Mouse (Mus musculus) cerebellum, postnatal 14 days (tissue): ENCODE data around the gene Pard6a.
A peak's percentile ranks its signal among the peaks of the same experiment; 100 is the strongest.

ENCODE experiments used
- DNase-seq, 2 experiments: peaks; one replicate each; pipeline ENCODE4 v3.0.0; 2021; ENCODE audit warnings: mixed read lengths in 2 of 2

Pard6a gene

DNA sequence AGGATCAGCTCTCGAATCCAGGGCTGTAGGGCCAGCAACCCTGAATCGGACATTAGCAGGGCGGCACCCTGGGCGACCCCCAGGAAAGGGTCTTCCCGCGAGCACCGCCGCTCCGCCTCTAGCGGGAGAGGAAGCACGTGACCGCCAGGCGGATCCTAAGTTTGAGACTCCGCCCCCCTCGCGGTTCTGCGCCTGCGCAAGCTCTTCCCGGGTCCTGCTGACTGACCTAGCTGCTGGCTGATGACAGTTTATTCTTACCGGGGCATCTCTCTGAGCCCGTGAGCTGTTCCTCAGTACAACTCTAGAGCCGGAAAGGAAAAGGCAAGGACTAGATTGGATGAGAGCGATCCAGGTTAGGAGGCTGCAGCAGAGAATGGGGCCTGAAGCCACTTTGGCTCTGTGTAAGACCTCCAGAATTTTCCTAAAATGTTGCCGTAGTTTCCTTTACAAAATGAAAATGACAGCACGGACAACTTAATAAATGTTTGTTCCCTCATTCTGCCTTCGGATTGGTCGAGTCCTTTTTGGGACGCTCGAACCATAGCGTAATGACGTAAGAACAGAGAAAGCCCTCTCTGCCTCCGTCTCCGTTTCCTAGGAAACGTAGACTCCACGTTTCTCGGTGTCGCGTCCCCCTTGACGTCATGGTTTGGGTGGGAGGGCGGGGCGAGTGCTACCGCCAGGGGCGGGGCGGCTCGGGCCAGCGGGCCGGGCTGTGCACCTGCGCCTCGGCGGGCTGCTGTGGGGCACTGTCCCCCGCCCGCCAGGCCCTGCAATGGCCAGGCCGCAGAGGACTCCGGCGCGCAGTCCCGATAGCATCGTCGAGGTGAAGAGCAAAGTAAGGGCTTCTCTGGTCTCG lies at the start of gene Pard6a, which contains the start of gene Acd:
TSS of gene Pard6a (plus strand) at position 183 of the 859 bp plus-strand sequence.
TSS of gene Acd (minus strand) at position 137 of the 859 bp plus-strand sequence.
- peak; percentile 98 for DNase-seq

- no peak for DNase-seq
Observed at GRCm38 (mm10) chr8:105657641-105658040, 43.3 kb upstream of the Pard6a start.

DNA sequence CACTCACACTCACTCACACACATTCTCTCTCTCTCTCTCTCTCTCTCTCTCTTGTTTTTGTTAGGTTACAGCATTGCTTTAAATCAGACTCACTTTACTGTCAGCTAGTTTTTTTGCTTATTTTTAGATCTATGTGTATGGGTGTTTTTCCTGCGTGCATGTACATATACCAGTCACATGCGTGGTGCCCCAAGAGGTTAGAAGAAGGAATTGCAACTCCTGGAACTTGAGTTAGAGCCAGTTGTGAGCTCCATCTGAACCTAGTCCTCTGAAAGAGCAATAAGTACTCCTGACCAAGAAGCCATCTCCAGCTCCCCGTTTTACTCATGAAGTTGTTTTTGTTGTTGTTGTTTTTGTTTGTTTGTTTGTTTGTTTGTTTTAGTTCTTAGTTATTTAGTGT lies 39.8 kb upstream of the Pard6a start:
- peak; percentile 34 to 44 for DNase-seq

- DNase-seq = no peak
Observed at GRCm38 (mm10) chr8:105677891-105678290, 23.1 kb upstream of the Pard6a start.

GRCm38 (mm10) chr8:105685325-105685724 lies 15.6 kb upstream of the Pard6a start:
- DNase-seq = no peak

GRCm38 (mm10) chr8:105685796-105686308 lies 15.1 kb upstream of the Pard6a start, which contains the start of gene Carmil2:
TSS of gene Carmil2 (plus strand) at chr8:105686274.
- peak in 1 of 2 experiments; percentile 79 for DNase-seq

DNA sequence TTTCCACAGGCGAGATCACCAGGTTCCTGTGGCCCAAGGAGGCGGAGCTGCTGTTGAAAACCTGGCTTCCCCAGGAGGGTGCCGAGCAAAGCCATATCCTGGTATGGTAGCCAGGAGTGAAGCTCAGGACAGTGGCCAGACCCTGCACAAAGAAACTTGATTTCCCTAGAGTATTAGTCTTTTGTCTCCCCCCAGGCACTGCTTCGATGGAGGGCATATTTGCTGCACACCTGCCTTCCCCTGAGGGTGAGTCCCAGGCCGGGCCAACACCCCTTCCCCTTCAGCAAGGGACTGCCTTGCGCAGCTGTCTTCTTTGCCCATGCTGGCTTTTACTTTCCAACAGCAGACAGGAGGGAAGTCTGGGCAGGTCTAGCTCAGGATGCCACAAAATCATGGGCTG lies 14.4 kb upstream of the Pard6a start:
- no peak for DNase-seq

GRCm38 (mm10) chr8:105687512-105687911 lies 13.4 kb upstream of the Pard6a start:
- no peak for DNase-seq

GRCm38 (mm10) chr8:105688242-105688752 lies 12.7 kb upstream of the Pard6a start:
- DNase-seq = no peak

- no peak for DNase-seq
Observed at GRCm38 (mm10) chr8:105689256-105689982, 11.5 kb upstream of the Pard6a start.

DNA sequence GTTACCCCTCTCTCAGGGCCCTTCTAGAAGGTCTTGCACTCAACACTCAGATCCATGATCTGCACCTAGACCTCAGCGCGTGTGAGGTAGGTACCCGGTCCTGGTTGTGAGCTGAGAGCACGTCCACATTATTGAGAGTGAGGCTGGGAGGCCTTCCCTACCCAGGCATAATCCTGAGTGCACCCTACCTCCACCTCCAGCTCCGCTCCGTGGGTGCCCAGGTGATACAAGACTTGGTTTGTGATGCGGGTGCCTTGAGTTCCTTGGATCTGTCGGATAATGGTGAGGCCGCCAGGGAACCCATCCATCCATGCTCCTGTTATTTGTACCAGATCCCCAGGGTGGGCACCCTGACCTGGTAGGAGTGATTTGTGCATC lies 11.0 kb upstream of the Pard6a start:
- no peak for DNase-seq

DNA sequence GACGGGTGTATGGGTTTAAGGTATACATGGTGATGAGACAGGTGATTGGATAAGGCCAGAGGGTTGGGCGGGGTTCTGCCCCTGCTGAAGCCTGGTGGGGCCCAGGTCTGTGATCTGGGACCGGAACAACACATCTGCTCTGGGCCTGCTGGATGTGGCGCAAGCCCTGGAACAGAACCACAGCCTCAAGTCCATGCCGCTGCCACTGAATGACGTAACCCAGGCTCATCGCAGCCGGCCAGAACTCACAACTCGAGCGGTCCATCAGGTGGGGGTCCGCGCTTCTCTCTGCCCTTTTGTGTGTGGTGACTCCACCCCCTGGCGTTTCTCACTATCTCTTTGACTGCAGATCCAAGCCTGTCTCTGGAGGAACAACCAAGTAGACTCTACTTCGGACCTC lies 10.0 kb upstream of the Pard6a start:
- no peak for DNase-seq

GRCm38 (mm10) chr8:105692449-105693182 lies 8.3 kb upstream of the Pard6a start:
- no peak for DNase-seq

DNA sequence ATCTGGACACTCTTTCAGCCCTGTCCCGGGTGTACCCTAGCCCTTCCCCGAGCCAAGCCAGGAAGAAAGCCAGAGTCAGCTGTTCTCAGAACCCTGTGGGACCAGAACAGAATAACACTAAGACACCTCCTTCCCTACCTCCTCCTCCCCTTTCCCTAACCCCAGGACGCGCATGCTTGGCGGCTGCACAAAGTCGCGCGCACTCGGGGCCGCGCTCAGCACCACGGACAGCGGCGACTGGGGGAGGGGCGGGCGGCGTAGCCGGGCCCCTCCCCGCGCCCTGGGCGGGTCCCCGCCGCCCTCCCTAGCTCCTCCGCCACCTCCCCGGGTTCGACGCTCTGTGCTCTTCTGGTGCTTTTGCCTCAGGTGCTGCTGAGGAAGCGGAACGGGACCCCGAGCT lies 7.3 kb upstream of the Pard6a start:
- peak; percentile 94 for DNase-seq

- DNase-seq = peak; percentile 83 to 88
Observed at GRCm38 (mm10) chr8:105694051-105694799, 6.7 kb upstream of the Pard6a start.

DNA sequence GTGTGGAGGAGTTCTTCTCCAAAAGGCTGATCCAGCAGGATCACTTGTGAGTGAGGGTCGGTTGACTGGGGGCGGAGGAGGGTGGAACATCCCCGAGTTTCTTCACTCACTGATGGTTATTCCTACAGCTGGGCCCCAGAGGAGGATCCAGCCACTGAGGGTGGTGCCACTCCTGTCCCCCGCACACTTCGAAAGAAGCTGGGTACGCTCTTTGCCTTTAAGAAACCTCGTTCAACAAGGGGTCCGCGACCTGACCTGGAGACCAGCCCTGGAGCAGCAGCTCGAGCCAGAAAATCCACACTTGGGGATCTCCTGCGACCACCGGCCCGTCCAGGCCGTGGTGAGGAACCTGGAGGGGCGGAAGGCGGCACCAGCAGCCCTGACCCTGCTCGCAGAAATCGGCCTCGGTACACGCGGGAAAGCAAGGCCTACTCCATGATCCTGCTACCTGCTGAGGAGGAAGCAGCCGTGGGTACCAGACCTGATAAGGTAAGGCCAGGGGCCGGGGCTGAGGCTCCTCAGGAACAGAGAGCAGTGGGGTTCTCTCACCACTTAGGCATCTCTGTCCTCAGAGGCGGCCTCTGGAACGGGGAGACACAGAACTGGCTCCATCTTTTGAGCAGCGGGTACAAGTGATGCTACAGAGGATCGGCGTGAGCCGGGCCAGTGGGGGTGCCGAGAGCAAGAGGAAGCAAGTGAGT lies 5.7 kb upstream of the Pard6a start:
- DNase-seq = peak in 1 of 2 experiments; percentile 37

DNA sequence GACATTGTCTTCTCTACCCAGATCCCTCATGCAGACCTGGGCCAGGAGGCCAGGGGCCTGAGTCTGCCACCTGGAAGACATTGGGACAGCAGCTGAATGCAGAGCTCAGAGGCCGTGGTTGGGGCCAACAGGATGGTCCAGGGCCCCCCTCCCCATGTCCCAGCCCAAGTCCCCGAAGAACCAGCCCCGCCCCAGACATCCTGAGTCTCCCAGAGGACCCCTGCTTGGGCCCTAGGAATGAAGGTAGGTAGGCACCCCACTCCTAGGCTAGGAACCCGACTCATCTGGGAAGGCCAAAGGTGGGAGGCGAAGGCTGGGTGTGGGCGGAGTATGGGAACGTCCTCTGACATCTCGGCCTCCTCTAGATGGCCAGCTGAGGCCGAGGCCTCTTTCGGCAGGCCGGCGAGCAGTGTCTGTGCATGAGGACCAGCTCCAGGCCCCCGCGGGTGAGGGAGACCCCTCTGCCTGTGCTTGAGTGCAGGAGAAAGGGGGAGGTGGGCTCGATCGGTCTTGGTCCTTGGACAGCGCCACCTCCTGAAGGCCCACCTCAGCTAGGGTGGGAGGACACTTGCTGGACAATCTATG lies 3.7 kb upstream of the Pard6a start:
- DNase-seq = peak in 1 of 2 experiments; percentile 27

GRCm38 (mm10) chr8:105698734-105699133 lies 2.2 kb upstream of the Pard6a start:
- peak in 1 of 2 experiments; percentile 55 for DNase-seq

- no peak for DNase-seq
Observed at GRCm38 (mm10) chr8:105699488-105700215, 1.3 kb upstream of the Pard6a start.

- peak in 1 of 2 experiments; percentile 77 for DNase-seq
Observed at GRCm38 (mm10) chr8:105700566-105700965, 382 bp upstream of the Pard6a start.
